Mouse (Mus musculus) midbrain, embryonic 15.5 days (tissue): ENCODE measurements around the gene Pdxp. TPM values are rescaled to one million over a fixed set of nuclear protein-coding genes. Genes with fewer than 3 reads are reported as not detected.

ENCODE experiments used
- ATAC-seq: fragments of 200-750 bp; cut with Nextera tagmentation; replicated peaks from 2 replicates; pipeline ENCODE4 v1.8.0; 2017; ENCODE audit warnings: moderate TSS enrichment
- H3K27ac ChIP-seq: fragments of 300-500 bp; sonication (generic); 2 replicates; pipeline ENCODE4 v1.5.1; 2015; ENCODE audit warnings: mild to moderate bottlenecking, inconsistent platforms
- H3K27me3 ChIP-seq: fragments of 300-500 bp; sonication (generic); replicated peaks from 2 replicates; pipeline ENCODE4 v1.6.1; 2015; ENCODE audit warnings: inconsistent platforms
- H3K36me3 ChIP-seq: fragments of 300-500 bp; sonication (generic); replicated peaks from 2 replicates; pipeline ENCODE4 v1.6.1; 2015; ENCODE audit warnings: inconsistent platforms
- H3K4me1 ChIP-seq: fragments of 300-500 bp; sonication (generic); 2 replicates; pipeline ENCODE4 v1.6.1; 2015; ENCODE audit warnings: inconsistent platforms
- H3K4me2 ChIP-seq: fragments of 300-500 bp; sonication (generic); 2 replicates; pipeline ENCODE4 v1.6.1; 2015; ENCODE audit warnings: inconsistent platforms, mild to moderate bottlenecking, moderate library complexity
- H3K4me3 ChIP-seq: fragments of 300-500 bp; sonication (generic); 2 replicates; pipeline ENCODE4 v1.5.1; 2015; ENCODE audit warnings: mild to moderate bottlenecking, inconsistent platforms
- H3K9ac ChIP-seq: fragments of 300-500 bp; sonication (generic); 2 replicates; pipeline ENCODE4 v1.6.1; 2015; ENCODE audit warnings: mild to moderate bottlenecking, inconsistent platforms
- H3K9me3 ChIP-seq: fragments of 300-500 bp; sonication (generic); 2 replicates; pipeline ENCODE4 v1.6.1; 2016; ENCODE audit warnings: inconsistent platforms
- WGBS: fragments of 180-500 bp; shearing (Covaris S2); methylation state at CpG from one replicate; pipeline ENCODE4 v1.1.7; 2015; ENCODE audit warnings: mixed read lengths; 5-methylcytosine and 5-hydroxymethylcytosine counted together
- polyA plus RNA-seq: library from polyadenylated mRNA; unstranded; fragments of >200 nt; fragmentation: Nextera tagmentation; extraction: Ambion mirVana; gene quantifications from 2 replicates; pipeline ENCODE4 v1.2.1, GENCODE M21; 2015

The Pdxp gene
- polyA plus RNA-seq: 112 and 125 TPM in 2 replicates

GRCm38 (mm10) chr15:78913632-78914090, at the start of gene Pdxp:
Pdxp (plus strand) TSS chr15:78913919.
- under 1% methylated on average over 50 of the region's 51 CpGs for WGBS
- ATAC-seq: peak; percentile 95

GRCm38 (mm10) chr15:78868398-78868797, 45.3 kb upstream of the Pdxp start:
- WGBS: 18% methylated on average over 9 of the region's 9 CpGs
- ATAC-seq: peak; percentile 66; the same call in 1 of the 2 replicates
- Histone ChIP-seq H3K4me2 (no peak overlapping the region), H3K4me1 (no peaks in the 10 kb centered on the region; the same call in 1 of the 2 replicates), H3K27me3 (no peaks in the 10 kb centered on the region), H3K9me3 (no peaks in the 10 kb centered on the region), H3K36me3 (no peaks in the 10 kb centered on the region), H3K9ac (no peak overlapping the region), H3K27ac (peak overlapping the region; percentile 51), H3K4me3 (no peak overlapping the region)

More at GRCm38 (mm10) chr15:78913632-78914090, at the start of gene Pdxp:
- peaks cover 5% of the 10 kb centered on the region; the same call in 1 of the 2 replicates for H3K36me3 ChIP-seq
- H3K9ac ChIP-seq: peak within 1 kb of the TSS; percentile 83
- H3K4me2 ChIP-seq: peak within 1 kb of the TSS; percentile 93
- no peaks in the 10 kb centered on the region for H3K27me3 ChIP-seq
- H3K27ac ChIP-seq: peak within 1 kb of the TSS; percentile 99
- peaks cover 35% of the 10 kb centered on the region for H3K4me1 ChIP-seq
- peak within 1 kb of the TSS; percentile 93 for H3K4me3 ChIP-seq
- H3K9me3 ChIP-seq: no peaks in the 10 kb centered on the region

GRCm38 (mm10) chr15:78868826-78869233, 44.9 kb upstream of the Pdxp start:
- Histone ChIP-seq H3K36me3 (no peaks in the 10 kb centered on the region), H3K4me3 (no peak overlapping the region), H3K4me1 (no peaks in the 10 kb centered on the region; the same call in 1 of the 2 replicates), H3K4me2 (no peak overlapping the region), H3K9me3 (no peaks in the 10 kb centered on the region), H3K27ac (peak overlapping the region; percentile 51), H3K9ac (no peak overlapping the region), H3K27me3 (no peaks in the 10 kb centered on the region)
- 41% methylated on average over 7 of the region's 7 CpGs for WGBS
- peak; percentile 24; the same call in 1 of the 2 replicates for ATAC-seq

GRCm38 (mm10) chr15:78869775-78870174, 43.9 kb upstream of the Pdxp start:
- H3K9ac ChIP-seq: no peak overlapping the region
- 25% methylated on average over 6 of the region's 6 CpGs for WGBS
- H3K4me1 ChIP-seq: no peaks in the 10 kb centered on the region; the same call in 1 of the 2 replicates
- no peak overlapping the region for H3K4me3 ChIP-seq
- no peaks in the 10 kb centered on the region for H3K36me3 ChIP-seq
- no peak for ATAC-seq
- no peak overlapping the region for H3K27ac ChIP-seq
- no peaks in the 10 kb centered on the region for H3K27me3 ChIP-seq
- no peak overlapping the region for H3K4me2 ChIP-seq
- H3K9me3 ChIP-seq: no peaks in the 10 kb centered on the region

- Histone ChIP-seq H3K27me3 (no peaks in the 10 kb centered on the region), H3K36me3 (no peaks in the 10 kb centered on the region), H3K27ac (no peak overlapping the region), H3K9ac (no peak overlapping the region), H3K4me2 (no peak overlapping the region), H3K4me1 (peaks cover 15% of the 10 kb centered on the region), H3K9me3 (no peaks in the 10 kb centered on the region), H3K4me3 (no peak overlapping the region)
- 45% methylated on average over 5 of the region's 5 CpGs for WGBS
- no peak for ATAC-seq
Observed at GRCm38 (mm10) chr15:78872021-78872608, 41.6 kb upstream of the Pdxp start.

- Histone ChIP-seq H3K9ac (no peak overlapping the region), H3K36me3 (no peaks in the 10 kb centered on the region), H3K27me3 (no peaks in the 10 kb centered on the region), H3K27ac (no peak overlapping the region), H3K4me1 (peaks cover 22% of the 10 kb centered on the region), H3K4me3 (no peak overlapping the region), H3K9me3 (no peaks in the 10 kb centered on the region), H3K4me2 (no peak overlapping the region)
- no peak for ATAC-seq
- 48% methylated on average over 13 of the region's 13 CpGs for WGBS
Observed at GRCm38 (mm10) chr15:78873803-78874435, 39.8 kb upstream of the Pdxp start.

- no peaks in the 10 kb centered on the region for H3K27me3 ChIP-seq
- 82% methylated on average over 8 of the region's 8 CpGs for WGBS
- 0 out of 2 replicates have a peak overlapping the region, but pooled peaks have one; percentile 5 for H3K9ac ChIP-seq
- no peak for ATAC-seq
- no peaks in the 10 kb centered on the region for H3K36me3 ChIP-seq
- no peaks in the 10 kb centered on the region for H3K9me3 ChIP-seq
- H3K27ac ChIP-seq: 0 out of 2 replicates have a peak overlapping the region, but pooled peaks have one; percentile 99
- no peak overlapping the region for H3K4me3 ChIP-seq
- H3K4me2 ChIP-seq: no peak overlapping the region
- peaks cover 30% of the 10 kb centered on the region for H3K4me1 ChIP-seq
Observed at GRCm38 (mm10) chr15:78874989-78875388, 38.7 kb upstream of the Pdxp start.

- Histone ChIP-seq H3K36me3 (no peaks in the 10 kb centered on the region), H3K27me3 (no peaks in the 10 kb centered on the region), H3K4me1 (peaks cover 30% of the 10 kb centered on the region), H3K4me2 (peak overlapping the region; percentile 83; the same call in 1 of the 2 replicates), H3K9me3 (no peaks in the 10 kb centered on the region), H3K9ac (0 out of 2 replicates have a peak overlapping the region, but pooled peaks have one; percentile 5), H3K27ac (peak overlapping the region; percentile 99), H3K4me3 (peak overlapping the region; percentile 80; the same call in 1 of the 2 replicates)
- 82% methylated on average over 5 of the region's 5 CpGs for WGBS
- no peak for ATAC-seq
Observed at GRCm38 (mm10) chr15:78875537-78875936, 38.2 kb upstream of the Pdxp start.

- Histone ChIP-seq H3K9ac (peak overlapping the region; percentile 77), H3K4me3 (peak overlapping the region; percentile 80), H3K4me2 (peak overlapping the region; percentile 83), H3K27me3 (no peaks in the 10 kb centered on the region), H3K27ac (peak overlapping the region; percentile 99), H3K9me3 (no peaks in the 10 kb centered on the region), H3K36me3 (peaks cover 4% of the 10 kb centered on the region; the same call in 1 of the 2 replicates), H3K4me1 (peaks cover 30% of the 10 kb centered on the region)
- 4% methylated on average over 17 of the region's 17 CpGs for WGBS
- ATAC-seq: peak; percentile 41
Observed at GRCm38 (mm10) chr15:78876258-78876696, 37.4 kb upstream of the Pdxp start.

GRCm38 (mm10) chr15:78876991-78877809, 36.5 kb upstream of the Pdxp start, which contains the start of gene Gga1:
Gga1 (plus strand) TSS chr15:78877190.
- Histone ChIP-seq H3K9me3 (no peaks in the 10 kb centered on the region), H3K27me3 (no peaks in the 10 kb centered on the region), H3K4me3 (peak within 1 kb of the TSS; percentile 80), H3K4me2 (peak within 1 kb of the TSS; percentile 83), H3K9ac (peak within 1 kb of the TSS; percentile 77), H3K27ac (peak within 1 kb of the TSS; percentile 99), H3K4me1 (peaks cover 30% of the 10 kb centered on the region), H3K36me3 (peaks cover 4% of the 10 kb centered on the region; the same call in 1 of the 2 replicates)
- peak; percentile 88 for ATAC-seq
- WGBS: under 1% methylated on average over 84 of the region's 95 CpGs

GRCm38 (mm10) chr15:78877810-78878390, 35.8 kb upstream of the Pdxp start:
- Histone ChIP-seq H3K4me2 (peak overlapping the region; percentile 83), H3K4me3 (peak overlapping the region; percentile 80), H3K9me3 (no peaks in the 10 kb centered on the region), H3K4me1 (peaks cover 30% of the 10 kb centered on the region), H3K36me3 (peaks cover 7% of the 10 kb centered on the region), H3K9ac (peak overlapping the region; percentile 77), H3K27me3 (no peaks in the 10 kb centered on the region), H3K27ac (peak overlapping the region; percentile 99)
- ATAC-seq: peak; percentile 1
- WGBS: under 1% methylated on average over 17 of the region's 17 CpGs
